Mouse (Mus musculus) CH12.LX (cell line): Measurements from ENCODE around the gene St6galnac6. TPM values are rescaled to one million over a fixed set of nuclear protein-coding genes. Genes with fewer than 3 reads are reported as not detected.

ENCODE experiments used
- DNase-seq: peaks from one replicate; pipeline ENCODE4 v3.0.0-alpha.2; 2013; ENCODE audit errors: extremely low read depth
- H3K27ac ChIP-seq: 2 replicates; pipeline ENCODE4 v1.5.1; 2012; ENCODE audit warnings: low read depth, mild to moderate bottlenecking, control low read depth, moderate library complexity; ENCODE audit not compliant: insufficient read depth
- H3K27me3 ChIP-seq: replicated peaks from 2 replicates; pipeline ENCODE3; 2012; ENCODE audit warnings: inconsistent platforms
- H3K36me3 ChIP-seq, 2 experiments: replicated peaks in 1 of 2; 2 replicates each; pipeline versions ENCODE3 to v1.6.1; 2012; ENCODE audit warnings: inconsistent platforms in 1 of 2, low read length in 1 of 2, mild to moderate bottlenecking in 1 of 2, mixed read lengths in 1 of 2, moderate library complexity in 1 of 2; ENCODE audit not compliant: control insufficient read depth in 1 of 2, insufficient read depth in 1 of 2
- H3K4me1 ChIP-seq, 2 experiments: 2 replicates each; pipeline ENCODE4 v1.6.1; 2012; ENCODE audit warnings: inconsistent platforms in 1 of 2, moderate library complexity in 1 of 2; ENCODE audit not compliant: insufficient read depth in 2 of 2, control insufficient read depth in 1 of 2
- H3K4me2 ChIP-seq: 2 replicates; pipeline ENCODE4 v1.6.1; 2012; ENCODE audit warnings: low read depth, mild to moderate bottlenecking, control low read depth; ENCODE audit not compliant: poor library complexity, insufficient read depth, severe bottlenecking
- H3K4me3 ChIP-seq, 3 experiments: fragments of 150-350 bp in 1 of 3; sonication (generic) in 1 of 3; replicated peaks in 1 of 3; 2 replicates each; pipeline versions ENCODE3 to v1.5.1; 2011 to 2012; ENCODE audit warnings: low read depth in 2 of 3, low read length in 2 of 3, mild to moderate bottlenecking in 2 of 3, moderate library complexity in 2 of 3, control low read depth in 1 of 3, improper control_type of control experiment in 1 of 3, inconsistent platforms in 1 of 3, mixed read lengths in 1 of 3; ENCODE audit not compliant: poor library complexity in 1 of 3
- H3K79me2 ChIP-seq: replicated peaks from 2 replicates; pipeline ENCODE4 v1.6.1; 2012; ENCODE audit warnings: mild to moderate bottlenecking, moderate library complexity; ENCODE audit not compliant: control insufficient read depth, poor library complexity, insufficient read depth, severe bottlenecking; ENCODE audit errors: extremely low read depth
- H3K9ac ChIP-seq: 2 replicates; pipeline ENCODE4 v1.6.1; 2012; ENCODE audit warnings: low read depth, mild to moderate bottlenecking, control low read depth, moderate library complexity; ENCODE audit not compliant: insufficient read depth
- H3K9me3 ChIP-seq: replicated peaks from 2 replicates; pipeline ENCODE3; 2012; ENCODE audit warnings: low read length, inconsistent platforms, mixed read lengths
- CHD1 ChIP-seq: IDR thresholded peaks from 2 replicates; pipeline ENCODE4 v1.6.1; 2012; ENCODE audit warnings: low read depth, low read length, improper control_type of control experiment, inconsistent platforms
- CTCF ChIP-seq, 2 experiments: IDR thresholded peaks in 1 of 2; conservative IDR thresholded peaks in 1 of 2; 2 replicates each; pipeline ENCODE4 v1.5.1; 2011 to 2012; ENCODE audit warnings: low read depth in 2 of 2, low read length in 2 of 2, improper control_type of control experiment in 1 of 2, inconsistent platforms in 1 of 2, mild to moderate bottlenecking in 1 of 2, moderate library complexity in 1 of 2
- E2F4 ChIP-seq: IDR thresholded peaks from 2 replicates; pipeline ENCODE4 v1.6.1; 2011; ENCODE audit warnings: low read depth, low read length, improper control_type of control experiment; ENCODE audit not compliant: insufficient replicate concordance
- EP300 ChIP-seq: IDR thresholded peaks from 2 replicates; pipeline ENCODE4 v1.6.1; 2011; ENCODE audit warnings: low read length, improper control_type of control experiment
- ETS1 ChIP-seq: conservative IDR thresholded peaks from 2 replicates; pipeline ENCODE4 v1.6.1; 2012; ENCODE audit warnings: low read depth, mild to moderate bottlenecking, inconsistent platforms, low read length, improper control_type of control experiment, moderate library complexity
- HCFC1 ChIP-seq: IDR thresholded peaks from 2 replicates; pipeline ENCODE4 v1.6.1; 2012; ENCODE audit warnings: low read depth, mild to moderate bottlenecking, inconsistent platforms, low read length, improper control_type of control experiment
- MAFK ChIP-seq: IDR thresholded peaks from 2 replicates; pipeline ENCODE4 v1.6.1; 2011; ENCODE audit warnings: low read length, improper control_type of control experiment; ENCODE audit not compliant: insufficient replicate concordance
- MAX ChIP-seq: IDR thresholded peaks from 2 replicates; pipeline ENCODE4 v1.6.1; 2011; ENCODE audit warnings: low read length, improper control_type of control experiment
- MAZ ChIP-seq: IDR thresholded peaks from 2 replicates; pipeline ENCODE4 v1.6.1; 2012; ENCODE audit warnings: low read depth, mild to moderate bottlenecking, inconsistent platforms, low read length, improper control_type of control experiment, moderate library complexity
- MEF2A ChIP-seq: IDR thresholded peaks from 2 replicates; pipeline ENCODE4 v1.6.1; 2014; ENCODE audit warnings: low read depth, mild to moderate bottlenecking, inconsistent platforms, low read length, improper control_type of control experiment, borderline replicate concordance
- NRF1 ChIP-seq: IDR thresholded peaks from 2 replicates; pipeline ENCODE4 v1.6.1; 2014; ENCODE audit warnings: low read depth, mild to moderate bottlenecking, inconsistent platforms, low read length, improper control_type of control experiment, moderate library complexity
- PAX5 ChIP-seq: IDR thresholded peaks from 2 replicates; pipeline ENCODE4 v1.6.1; 2012; ENCODE audit warnings: low read length, inconsistent platforms, mixed read lengths
- POLR2A ChIP-seq: IDR thresholded peaks from 2 replicates; pipeline ENCODE4 v1.6.1; 2011; ENCODE audit warnings: low read depth, mild to moderate bottlenecking, improper control_type of control experiment, low read length
- POLR2AphosphoS2 ChIP-seq: IDR thresholded peaks from 2 replicates; pipeline ENCODE4 v1.6.1; 2011; ENCODE audit warnings: low read depth, low read length, improper control_type of control experiment
- RAD21 ChIP-seq: IDR thresholded peaks from 2 replicates; pipeline ENCODE4 v1.6.1; 2011; ENCODE audit warnings: low read depth, mild to moderate bottlenecking, low read length, improper control_type of control experiment, moderate library complexity
- SMC3 ChIP-seq: IDR thresholded peaks from 2 replicates; pipeline ENCODE4 v1.6.1; 2011; ENCODE audit warnings: low read depth, low read length, improper control_type of control experiment
- UBTF ChIP-seq: IDR thresholded peaks from 2 replicates; pipeline ENCODE4 v1.6.1; 2012; ENCODE audit warnings: low read depth, mild to moderate bottlenecking, inconsistent platforms, low read length, improper control_type of control experiment, moderate library complexity
- USF1 ChIP-seq: IDR thresholded peaks from 2 replicates; pipeline ENCODE4 v1.6.1; 2014; ENCODE audit warnings: low read depth, mild to moderate bottlenecking, inconsistent platforms, low read length, improper control_type of control experiment
- USF2 ChIP-seq: conservative IDR thresholded peaks from 2 replicates; pipeline ENCODE4 v1.6.1; 2011; ENCODE audit warnings: low read depth, low read length, improper control_type of control experiment
- ZC3H11A ChIP-seq: IDR thresholded peaks from 2 replicates; pipeline ENCODE4 v1.6.1; 2012; ENCODE audit warnings: low read depth, mild to moderate bottlenecking, inconsistent platforms, low read length, improper control_type of control experiment
- ZKSCAN1 ChIP-seq: IDR thresholded peaks from 2 replicates; pipeline ENCODE4 v1.6.1; 2012; ENCODE audit warnings: low read depth, inconsistent platforms, low read length, improper control_type of control experiment, borderline replicate concordance
- ZMIZ1 ChIP-seq: IDR thresholded peaks from 2 replicates; pipeline ENCODE4 v1.6.1; 2012; ENCODE audit warnings: low read depth, mild to moderate bottlenecking, inconsistent platforms, low read length, improper control_type of control experiment
- ZNF384 ChIP-seq: IDR thresholded peaks from 2 replicates; pipeline ENCODE4 v1.6.1; 2012; ENCODE audit warnings: low read depth, low read length, improper control_type of control experiment, inconsistent platforms
- dilution Hi-C: fragments of 300-500 bp; cut with MboI; formaldehyde crosslinking; loops from 2 replicates; pipeline ENCODE4 v1.14.3; 2020; ENCODE audit warnings: low sequenced_read_pairs; ENCODE audit not compliant: extremely low pct_unique_long_range_greater_than_20kb, extremely low pct_ligation_motif_present
- in situ Hi-C: fragments of 300-500 bp; cut with MboI; formaldehyde crosslinking; loops from 3 replicates; pipeline ENCODE4 v1.14.3; 2019; ENCODE audit warnings: low sequenced_read_pairs, low pct_ligation_motif_present, low pct_unique_long_range_greater_than_20kb, mixed read lengths
- polyA plus RNA-seq: library from polyadenylated mRNA; unstranded; fragments of >175 nt; gene quantifications from 2 replicates; pipeline ENCODE4 v1.2.1, GENCODE M21; 2012; ENCODE audit warnings: low read depth; ENCODE audit not compliant: insufficient read length
- total RNA-seq, 2 experiments: library from RNA; depleted of rRNA; stranded (reverse); fragments of 300-350 nt in 1 of 2; fragments of >200 nt in 1 of 2; gene quantifications; 2 replicates each; pipeline ENCODE4 v1.2.3; 2012 to 2014

The St6galnac6 gene
- total and polyA plus RNA-seq, 3 experiments, result 12.9 to 13.9 (median 13.3) TPM

DNA sequence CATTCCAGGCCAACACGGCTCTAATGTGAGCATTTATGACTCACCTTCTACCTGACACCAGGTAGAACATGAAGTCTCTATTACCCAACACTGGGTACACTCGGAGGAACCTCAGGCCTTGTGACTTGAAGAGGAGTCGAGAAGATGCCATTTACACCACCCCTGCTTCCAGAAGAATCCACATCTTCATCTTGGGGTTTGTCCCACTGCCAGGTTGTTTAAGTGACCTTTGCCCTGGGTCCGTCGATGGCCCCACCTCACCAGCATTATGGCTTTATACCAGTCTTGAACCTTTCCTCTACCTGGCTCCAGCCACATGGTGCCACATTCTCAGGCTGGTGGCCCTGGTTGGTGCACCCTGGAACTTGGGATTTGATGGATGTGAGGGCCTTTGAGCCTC lies 2.3 kb upstream of the St6galnac6 start:
- H3K4me3 ChIP-seq, result no peak overlapping the region
- dilution Hi-C loops, result no loop called here
- in situ Hi-C loops, result no loop called here
- H3K27ac ChIP-seq, result no peak overlapping the region
- H3K27me3 ChIP-seq, result no peaks in the 10 kb centered on the region
- no peak overlapping the region for H3K4me2 ChIP-seq
- H3K9ac ChIP-seq, result no peak overlapping the region
- H3K79me2 ChIP-seq, result no peaks in the 10 kb centered on the region
- H3K36me3 ChIP-seq, result peaks cover 51 to 84% of the 10 kb centered on the region in 2 experiments
- peaks cover 0 to 14% of the 10 kb centered on the region in 2 experiments; a peak in 2 of 4 replicates for H3K4me1 ChIP-seq
- no peaks in the 10 kb centered on the region for H3K9me3 ChIP-seq
- TF ChIP-seq NRF1 (no peak), UBTF (no peak), RAD21 (no peak), USF1 (no peak), USF2 (no peak), ETS1 (no peak), ZMIZ1 (no peak), POLR2AphosphoS2 (no peak), ZKSCAN1 (no peak), E2F4 (no peak), HCFC1 (no peak), CHD1 (no peak), CTCF (conservative IDR thresholded peaks at IDR 0.05 in 1 of 2, IDR thresholded peaks at IDR 0.05 in 1 of 2; ENCODE audit: low read depth in 2 of 2, low read length in 2 of 2) (no peak)
- no peak for DNase-seq

DNA sequence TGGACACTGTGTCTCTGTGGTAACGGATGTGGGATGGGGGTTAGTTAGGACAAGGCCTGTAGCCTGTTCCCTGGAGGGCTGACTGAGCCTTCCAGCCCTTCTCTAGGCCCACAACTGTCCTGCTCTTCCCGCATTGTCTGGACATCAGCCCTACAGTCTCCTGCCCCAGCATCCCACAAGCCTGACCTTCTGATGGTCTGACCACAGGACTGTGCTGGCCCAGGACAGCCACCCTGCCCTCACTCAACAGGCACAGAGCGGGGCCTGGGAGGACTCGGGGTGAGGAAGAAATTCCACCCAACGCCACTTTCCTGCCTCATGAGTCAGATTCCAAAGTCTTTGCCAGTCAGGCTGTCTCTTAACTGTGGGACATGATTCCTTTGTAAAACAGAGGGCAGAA lies 1.8 kb upstream of the St6galnac6 start:
- Histone ChIP-seq H3K4me3 (no peak overlapping the region), H3K9ac (no peak overlapping the region), H3K79me2 (no peaks in the 10 kb centered on the region), H3K4me2 (no peak overlapping the region), H3K4me1 (peaks cover 0 to 18% of the 10 kb centered on the region in 2 experiments; a peak in 2 of 4 replicates), H3K27me3 (no peaks in the 10 kb centered on the region), H3K27ac (no peak overlapping the region), H3K36me3 (peaks cover 50 to 80% of the 10 kb centered on the region in 2 experiments), H3K9me3 (no peaks in the 10 kb centered on the region)
- DNase-seq, result no peak
- dilution Hi-C loops, result no loop called here
- in situ Hi-C loops, result no loop called here
- TF ChIP-seq ZC3H11A, result no peak
- no peak for TF ChIP-seq POLR2AphosphoS2
- TF ChIP-seq NRF1, result no peak
- no peak for TF ChIP-seq CHD1
- TF ChIP-seq PAX5, result no peak
- no peak for TF ChIP-seq ZNF384
- no peak for TF ChIP-seq MEF2A
- TF ChIP-seq MAZ, result no peak
- TF ChIP-seq MAFK, result no peak
- no peak for TF ChIP-seq SMC3
- no peak for TF ChIP-seq POLR2A
- TF ChIP-seq EP300, result no peak
- TF ChIP-seq ZKSCAN1, result no peak
- no peak for TF ChIP-seq MAX
- no peak for TF ChIP-seq USF2
